Mouse (Mus musculus) right cerebral cortex, adult 2 months (tissue): ENCODE measurements around the gene Pi4kb.
"Not testable (repeated sequence)": the region's sequence is repeated elsewhere in the genome, so short reads cannot be mapped to it uniquely, and the experiment has no call there.

Source experiments
- DNase-seq, 2 experiments: peaks; one replicate each; pipeline ENCODE4 v3.0.0; 2021 to 2022; ENCODE audit warnings: low spot score in 2 of 2

Gene Pi4kb

GRCm38 (mm10) chr3:95014428-95015151 lies 40.1 kb downstream of the Pi4kb start:
- no peak for DNase-seq

DNA sequence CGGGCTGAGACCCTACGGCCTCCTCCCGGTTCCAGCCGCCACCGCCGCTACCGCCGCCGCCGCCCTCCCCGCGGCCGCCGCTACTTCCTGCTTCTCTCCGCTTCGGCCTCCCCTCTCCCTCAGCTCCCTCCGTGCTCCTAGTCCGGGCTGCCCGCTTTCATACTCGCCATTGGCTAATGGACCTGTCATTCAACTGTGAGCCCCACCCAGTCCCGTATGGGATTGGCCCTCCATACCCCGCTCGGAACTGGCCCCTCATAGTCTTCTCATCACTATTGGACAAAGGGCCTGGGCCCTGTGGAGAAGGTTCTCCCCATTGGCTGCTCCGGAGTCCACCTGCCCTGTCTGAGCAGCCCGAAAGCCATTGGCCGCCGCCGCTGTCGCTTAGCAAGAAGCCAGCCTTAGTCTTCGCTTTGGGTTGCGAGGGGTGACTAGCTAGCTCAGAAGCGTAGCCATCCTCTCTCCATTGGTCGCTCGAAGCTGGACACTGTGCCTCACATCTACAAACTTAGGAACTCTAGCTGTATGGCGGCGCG lies 40.9 kb downstream of the Pi4kb start, which contains the start of gene Zfp687:
Gene Zfp687, minus strand, starts transcription at position 112 of the 536 bp plus-strand sequence.
- DNase-seq: peak; percentile 100

DNA sequence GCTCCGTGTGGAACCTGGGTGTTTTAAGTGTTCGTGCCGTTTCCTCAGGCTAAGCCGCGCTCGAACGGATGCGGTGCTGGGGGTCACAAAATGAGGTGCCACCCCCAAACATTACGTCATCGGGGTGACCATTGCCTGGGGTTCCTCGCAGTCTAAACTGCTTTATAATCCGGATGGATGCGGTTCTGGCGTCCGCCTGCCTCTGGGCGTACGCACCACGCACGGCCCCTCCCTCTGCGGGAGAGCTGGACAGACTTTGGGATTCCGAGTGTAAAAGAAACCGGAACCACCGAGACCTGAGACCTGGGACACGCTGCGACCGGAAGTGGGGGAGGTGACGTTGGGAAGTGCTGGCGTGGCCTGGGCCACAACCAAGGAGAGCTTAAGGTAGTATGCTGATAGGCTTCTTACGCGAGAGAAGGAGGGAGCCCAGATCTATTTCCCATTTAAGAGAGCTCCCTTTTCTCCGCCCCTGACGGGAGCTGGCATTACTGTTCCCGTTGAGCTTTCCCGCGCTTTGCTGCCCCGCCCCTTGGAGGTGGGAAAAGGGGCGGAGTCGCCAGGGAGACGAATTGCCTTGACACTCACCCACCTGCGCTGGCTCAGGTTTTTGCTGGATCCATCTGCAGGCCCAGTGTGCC lies 41.5 kb downstream of the Pi4kb start:
- peak; percentile 92 to 94 for DNase-seq

DNA sequence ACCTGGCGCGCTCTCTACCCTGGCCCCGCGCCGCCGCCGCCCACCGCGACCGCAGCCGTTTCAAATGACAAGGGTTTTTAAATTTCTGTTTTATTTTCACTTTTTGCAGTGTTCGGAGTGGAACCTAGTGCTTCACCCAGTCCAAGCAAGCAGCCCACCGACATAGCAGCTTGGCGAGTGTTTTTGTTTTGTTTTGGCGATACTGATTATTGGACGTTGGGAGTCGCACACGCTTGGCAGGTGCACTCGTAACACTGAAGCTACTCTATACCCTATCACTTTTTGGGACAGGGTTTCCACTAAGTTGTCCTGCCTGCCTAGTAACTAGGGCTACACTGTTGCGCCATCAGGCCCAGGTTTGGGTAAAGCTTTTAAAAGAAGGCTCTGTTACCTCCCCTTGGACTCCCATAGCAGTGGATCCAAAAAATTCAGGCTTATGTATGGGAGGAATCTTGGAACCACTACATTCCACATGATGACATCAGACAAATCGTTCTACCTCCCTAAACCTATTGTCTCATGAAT lies 42.1 kb downstream of the Pi4kb start:
- no peak for DNase-seq

- no peak for DNase-seq
These were observed 44.2 kb downstream of the Pi4kb start for GRCm38 (mm10) chr3:95018741-95019140.

DNA sequence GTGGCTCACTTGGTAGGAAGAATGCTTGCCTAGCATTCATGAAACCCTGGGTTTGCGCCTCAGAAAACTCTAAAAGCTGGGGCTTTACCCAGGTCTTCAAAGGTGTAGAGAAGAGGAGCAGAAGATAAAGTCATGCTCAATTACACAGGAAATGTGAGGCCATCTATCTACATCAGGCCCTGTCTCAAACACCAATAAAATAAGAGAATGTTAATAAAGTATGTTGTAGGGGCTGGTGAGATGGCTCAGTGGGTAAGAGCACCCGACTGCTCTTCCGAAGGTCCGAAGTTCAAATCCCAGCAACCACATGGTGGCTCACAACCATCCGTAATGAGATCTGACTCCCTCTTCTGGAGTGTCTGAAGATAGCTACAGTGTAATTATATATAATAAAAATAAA lies 46.4 kb downstream of the Pi4kb start:
- DNase-seq: not testable (repeated sequence)

DNA sequence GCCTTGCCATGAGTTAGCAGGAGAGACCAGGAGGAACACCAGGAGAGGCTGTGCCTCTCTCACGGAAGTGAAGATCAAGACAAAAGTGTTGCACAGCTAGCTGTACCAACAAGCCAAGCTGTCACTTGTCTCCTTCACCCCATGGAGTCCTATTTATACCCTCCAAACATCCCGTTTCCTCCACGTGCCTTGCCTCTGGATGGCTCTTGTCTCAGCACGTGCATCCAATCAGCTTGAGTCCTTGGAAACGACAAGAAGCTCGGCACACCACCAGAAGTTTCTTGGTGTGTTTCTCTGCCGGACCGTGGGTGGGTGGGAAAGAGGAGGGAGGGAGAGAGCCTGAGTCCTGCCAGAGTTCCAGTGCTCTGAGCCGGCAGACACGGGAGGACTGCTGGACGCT lies 50.0 kb downstream of the Pi4kb start:
- DNase-seq: peak in 1 of 2 experiments; percentile 46

- DNase-seq: no peak
These were observed 50.7 kb downstream of the Pi4kb start for GRCm38 (mm10) chr3:95025202-95025601.

GRCm38 (mm10) chr3:95027057-95027645 lies 52.6 kb downstream of the Pi4kb start:
- peak in 1 of 2 experiments; percentile 25 for DNase-seq

DNA sequence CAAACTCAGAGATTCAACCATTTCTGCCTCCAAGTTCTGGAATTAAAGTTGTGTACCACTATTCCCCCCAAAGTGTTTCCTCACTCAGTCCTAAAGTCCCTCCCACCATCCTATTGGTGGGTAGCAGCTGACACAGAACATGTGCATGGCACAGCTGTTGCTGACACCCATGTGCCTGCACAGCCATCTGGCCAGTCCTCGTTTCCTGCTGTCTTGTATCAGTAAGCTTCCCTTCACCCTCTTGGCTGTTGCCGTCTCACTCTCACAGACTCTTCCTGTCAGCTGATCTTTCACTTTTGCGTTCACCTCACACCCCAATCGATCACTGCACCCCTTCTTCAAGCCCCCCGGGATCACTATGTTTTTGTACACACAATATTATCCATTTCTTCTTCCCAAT lies 53.2 kb downstream of the Pi4kb start:
- DNase-seq: peak; percentile 64 to 66

- DNase-seq: no peak
These were observed 54.1 kb downstream of the Pi4kb start for GRCm38 (mm10) chr3:95028603-95029002.

- not testable (repeated sequence) for DNase-seq
These were observed 54.8 kb downstream of the Pi4kb start for GRCm38 (mm10) chr3:95029291-95029827.

DNA sequence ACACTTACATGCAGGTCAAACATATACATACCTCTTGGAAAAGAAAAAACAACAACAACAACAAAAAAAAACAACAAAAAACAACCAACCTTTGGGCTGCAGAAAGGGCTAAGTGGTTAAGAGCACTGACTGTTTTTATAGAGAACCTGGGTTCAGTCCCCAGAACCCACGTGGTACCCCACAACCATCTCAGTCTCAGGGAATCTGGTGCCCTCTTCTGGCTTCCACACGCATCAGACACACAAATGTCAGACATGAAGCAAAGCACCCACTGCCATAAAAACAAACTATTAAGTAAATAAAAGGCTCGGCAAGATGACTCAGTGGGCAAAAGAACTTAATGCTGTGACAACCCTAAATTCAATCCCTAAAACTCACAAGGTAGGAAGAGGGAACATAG lies 55.4 kb downstream of the Pi4kb start:
- DNase-seq: no peak

- no peak for DNase-seq
These were observed 67.1 kb downstream of the Pi4kb start for GRCm38 (mm10) chr3:95041625-95042024.

- DNase-seq: peak; percentile 99 to 100
These were observed 67.8 kb downstream of the Pi4kb start, which contains the start of gene Psmd4 for GRCm38 (mm10) chr3:95042166-95042837. Psmd4 (minus strand) TSS chr3:95042614.

GRCm38 (mm10) chr3:95042838-95043229 lies 68.3 kb downstream of the Pi4kb start:
- no peak for DNase-seq

DNA sequence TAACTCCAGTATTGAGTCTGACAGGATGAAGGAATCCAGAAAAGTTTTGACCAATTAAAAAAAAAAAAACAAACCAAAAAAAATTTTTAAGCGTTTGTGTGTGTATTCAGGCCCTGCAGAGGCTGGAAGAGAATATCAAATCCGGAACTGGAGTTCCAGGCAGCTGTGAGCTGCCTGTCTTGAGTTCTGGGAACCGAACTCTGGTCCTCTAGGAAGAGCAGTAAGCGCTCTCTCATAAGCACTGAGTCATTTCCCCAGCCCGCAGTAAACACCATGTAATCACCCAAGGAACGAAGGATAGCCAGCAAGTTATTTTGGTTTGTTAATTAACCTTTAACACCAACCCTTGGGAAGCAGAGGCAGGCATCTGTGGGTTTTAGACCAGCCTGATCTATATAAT lies 68.7 kb downstream of the Pi4kb start:
- no peak for DNase-seq

- DNase-seq: no peak
These were observed 72.0 kb downstream of the Pi4kb start for GRCm38 (mm10) chr3:95046462-95047057.

DNA sequence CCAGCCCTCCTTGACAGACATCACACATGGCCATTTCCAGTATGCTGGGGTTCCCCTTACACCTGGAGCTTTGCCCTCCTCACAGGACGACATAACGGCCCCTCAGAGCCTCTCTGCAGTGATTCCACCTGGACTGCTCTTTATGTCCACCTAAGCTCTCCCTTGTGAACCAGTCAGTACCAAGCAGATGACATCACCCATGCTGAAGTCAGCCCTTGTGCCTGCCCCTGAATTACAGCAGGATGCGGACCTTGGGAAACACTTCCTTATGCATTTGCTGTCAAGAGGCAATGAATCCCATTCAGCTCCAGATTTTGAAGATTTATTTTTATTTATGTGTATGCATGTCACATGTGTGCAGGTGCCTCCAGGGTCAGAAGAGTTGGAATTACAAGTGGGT lies 73.4 kb downstream of the Pi4kb start:
- no peak for DNase-seq

GRCm38 (mm10) chr3:95052959-95053358 lies 78.4 kb downstream of the Pi4kb start:
- peak; percentile 54 to 57 for DNase-seq

DNA sequence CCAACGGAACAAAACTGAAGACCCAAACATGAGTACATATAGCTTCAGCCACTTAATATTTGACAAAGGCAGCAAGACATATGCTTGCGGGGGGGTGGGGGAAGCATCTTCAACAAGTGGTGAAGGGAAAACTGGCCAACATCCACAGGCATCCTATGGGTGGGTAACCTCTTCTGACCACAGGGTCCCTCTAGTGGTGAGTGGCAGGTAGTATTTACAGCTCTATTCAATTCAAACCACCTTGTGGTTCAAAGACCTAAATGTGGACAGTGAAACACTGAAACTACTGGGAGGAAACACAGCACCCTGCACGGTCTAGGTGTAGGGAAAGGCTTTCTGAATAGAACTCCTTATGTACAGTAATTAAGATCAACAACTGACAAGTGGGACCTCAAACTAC lies 79.2 kb downstream of the Pi4kb start:
- peak in 1 of 2 experiments; percentile 31 for DNase-seq
